Mouse (Mus musculus) midbrain, embryonic 14.5 days (tissue): ENCODE measurements at regions not wholly inside any gene's neighbourhood (a gene's known extent, or its start where the extent isn't known, plus 50 kb on each side); places are given as distances from the start of the nearest gene placed in this dataset.
A peak's percentile ranks its signal among the peaks of the same experiment; 100 is the strongest.

ENCODE experiments used
- ATAC-seq: fragments of 200-750 bp; cut with Nextera tagmentation; 2 replicates; pipeline ENCODE4 v1.8.0; 2017; ENCODE audit warnings: moderate number of reproducible peaks, moderate library complexity; ENCODE audit not compliant: low FRiP score, low TSS enrichment
- DNase-seq: peaks from one replicate; pipeline ENCODE4 v3.0.0-alpha.2; 2015
- H3K27ac ChIP-seq: fragments of 300-500 bp; sonication (generic); replicated peaks from 2 replicates; pipeline ENCODE4 v1.5.1; 2014; ENCODE audit warnings: mild to moderate bottlenecking, low read depth, low read length, moderate library complexity
- H3K27me3 ChIP-seq: fragments of 300-500 bp; sonication (generic); 2 replicates; pipeline ENCODE4 v1.6.1; 2014; ENCODE audit warnings: low read length, control low read depth, mixed read lengths; ENCODE audit not compliant: control insufficient read depth, insufficient read depth
- H3K36me3 ChIP-seq: fragments of 300-500 bp; sonication (generic); 2 replicates; pipeline ENCODE4 v1.6.1; 2014; ENCODE audit warnings: low read length, control low read depth; ENCODE audit not compliant: control insufficient read depth, insufficient read depth
- H3K4me1 ChIP-seq: fragments of 300-500 bp; sonication (generic); 2 replicates; pipeline ENCODE4 v1.6.1; 2014; ENCODE audit warnings: mild to moderate bottlenecking, antibody characterized with exemption, low read length, control low read depth; ENCODE audit not compliant: control insufficient read depth, insufficient read depth
- H3K4me2 ChIP-seq: fragments of 300-500 bp; sonication (generic); 2 replicates; pipeline ENCODE4 v1.6.1; 2014; ENCODE audit warnings: mild to moderate bottlenecking, low read length, moderate library complexity
- H3K4me3 ChIP-seq: fragments of 300-500 bp; sonication (generic); replicated peaks from 2 replicates; pipeline ENCODE4 v1.5.1; 2014; ENCODE audit warnings: low read depth, low read length
- H3K9ac ChIP-seq: fragments of 300-500 bp; sonication (generic); replicated peaks from 2 replicates; pipeline ENCODE4 v1.6.1; 2014; ENCODE audit warnings: mild to moderate bottlenecking, low read length, moderate library complexity
- H3K9me3 ChIP-seq: fragments of 300-500 bp; sonication (generic); 2 replicates; pipeline ENCODE4 v1.6.1; 2016; ENCODE audit warnings: low read length, control low read depth, mixed read lengths; ENCODE audit not compliant: control insufficient read depth
- WGBS: fragments of 180-500 bp; shearing (Covaris S2); extraction: QIAGEN DNeasy Blood & Tissue Kit; methylation state at CpG from one replicate; pipeline ENCODE4 v1.1.7; 2014; 5-methylcytosine and 5-hydroxymethylcytosine counted together

DNA sequence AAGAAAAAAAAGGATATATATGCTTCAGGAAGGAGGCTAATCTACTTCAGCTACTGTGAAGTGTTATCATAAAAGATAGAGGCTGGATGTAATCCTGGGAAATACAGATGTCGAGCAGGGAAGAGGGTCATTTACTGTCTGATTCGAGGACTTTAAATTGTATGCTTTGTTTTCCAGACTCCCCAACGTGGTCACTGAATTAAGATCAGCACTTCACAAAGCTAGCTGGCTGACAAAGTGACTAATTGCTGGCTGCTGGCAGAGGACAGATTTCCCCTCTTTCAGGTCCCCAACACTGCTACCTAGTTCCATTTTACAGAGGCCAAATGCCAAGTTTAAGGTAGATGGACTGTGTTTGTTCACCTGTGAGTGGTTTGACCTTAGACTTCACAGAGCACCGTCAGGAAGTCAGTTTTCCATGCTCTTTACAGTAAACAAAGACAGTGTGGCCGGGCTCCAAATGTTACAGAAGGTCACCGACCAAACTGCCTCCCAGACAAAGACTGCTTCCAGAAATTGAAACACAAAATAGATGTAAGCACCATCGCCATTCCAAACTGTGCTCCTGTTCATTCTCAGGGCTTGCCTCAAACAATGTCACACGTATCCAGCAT lies 167.2 kb downstream of the Gm11361 start:
- H3K9me3 ChIP-seq: no peaks in the 10 kb centered on the region
- H3K36me3 ChIP-seq: no peaks in the 10 kb centered on the region
- no peak overlapping the region for H3K27ac ChIP-seq
- no peak overlapping the region for H3K4me2 ChIP-seq
- no peaks in the 10 kb centered on the region for H3K27me3 ChIP-seq
- no peak overlapping the region for H3K4me3 ChIP-seq
- H3K9ac ChIP-seq: no peak overlapping the region
- ATAC-seq: no peak
- no peak for DNase-seq
- WGBS: 50% methylated on average over 8 of the region's 8 CpGs
- peaks cover 17% of the 10 kb centered on the region for H3K4me1 ChIP-seq

DNA sequence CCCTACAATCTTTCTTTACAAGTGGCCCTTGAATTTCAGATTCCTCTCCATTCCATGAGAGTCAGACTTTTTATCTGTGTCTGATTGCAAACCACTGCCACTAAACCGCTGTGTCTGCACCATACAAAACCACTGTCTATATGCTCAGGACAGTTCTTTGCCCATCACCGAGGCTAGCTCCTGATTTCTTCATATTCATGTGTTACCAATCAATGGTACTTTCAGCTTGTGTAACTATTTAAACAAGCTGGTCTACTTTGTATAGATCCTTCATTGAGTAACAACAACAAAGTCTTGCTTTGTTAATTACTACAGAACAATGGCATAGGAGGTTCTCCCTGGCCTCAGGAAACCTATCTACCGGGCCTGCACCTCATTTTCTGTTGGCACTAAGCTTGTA lies 164.0 kb downstream of the Gm11361 start:
- Histone ChIP-seq H3K27ac (peak overlapping the region; percentile 93; the same call in 1 of the 2 replicates), H3K27me3 (no peaks in the 10 kb centered on the region), H3K9me3 (no peaks in the 10 kb centered on the region), H3K4me3 (no peak overlapping the region), H3K9ac (no peak overlapping the region), H3K4me2 (no peak overlapping the region), H3K36me3 (no peaks in the 10 kb centered on the region), H3K4me1 (peaks cover 49% of the 10 kb centered on the region)
- ATAC-seq (no peak), DNase-seq (no peak)
- 86% methylated on average over 3 of the region's 3 CpGs for WGBS

DNA sequence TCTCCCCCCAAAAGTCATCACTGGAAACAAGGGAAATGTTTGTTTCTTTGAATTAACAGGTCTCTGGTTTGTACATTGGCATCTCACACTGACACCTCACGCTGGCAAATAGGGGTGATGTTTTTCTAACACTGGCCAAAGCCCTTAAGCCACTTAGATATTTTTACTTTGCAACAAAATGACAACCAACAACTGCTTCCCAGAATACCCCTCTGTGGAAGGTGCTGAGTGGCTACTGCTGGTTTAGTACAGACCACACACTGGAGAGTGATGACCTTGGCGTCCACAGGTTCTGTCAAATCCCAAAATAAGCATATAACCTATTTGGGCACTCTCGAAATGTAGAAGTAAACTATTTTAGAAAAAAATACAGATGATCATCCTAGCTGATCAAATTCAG lies 163.3 kb downstream of the Gm11361 start:
- DNase-seq (no peak), ATAC-seq (no peak)
- no peaks in the 10 kb centered on the region for H3K27me3 ChIP-seq
- peak overlapping the region; percentile 59 for H3K9ac ChIP-seq
- H3K4me1 ChIP-seq: peaks cover 52% of the 10 kb centered on the region
- peak overlapping the region; percentile 93 for H3K27ac ChIP-seq
- no peaks in the 10 kb centered on the region for H3K9me3 ChIP-seq
- H3K4me2 ChIP-seq: peak overlapping the region; percentile 57
- H3K36me3 ChIP-seq: no peaks in the 10 kb centered on the region
- 82% methylated on average over 3 of the region's 3 CpGs for WGBS
- peak overlapping the region; percentile 28; the same call in 1 of the 2 replicates for H3K4me3 ChIP-seq

DNA sequence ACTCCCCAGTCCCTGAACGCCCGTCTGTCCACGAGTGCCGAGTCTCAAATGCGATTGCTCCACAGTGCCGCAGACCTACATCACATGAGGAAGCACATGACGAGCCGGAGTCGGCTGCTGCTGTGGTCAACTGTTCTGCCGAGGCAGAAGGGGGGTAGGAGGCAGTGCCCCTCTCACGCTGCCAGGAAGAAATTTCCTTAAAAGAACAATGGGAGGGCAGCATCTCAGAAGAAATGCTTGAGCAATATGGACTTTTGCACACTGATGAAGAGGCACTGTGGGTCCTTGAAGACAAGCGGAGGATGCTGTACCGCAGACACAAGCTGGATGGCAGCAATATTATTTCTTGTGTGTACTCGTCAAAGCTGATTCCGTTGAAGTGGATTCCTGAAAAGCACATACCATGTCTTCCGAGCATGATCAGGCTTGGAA lies 162.6 kb downstream of the Gm11361 start:
- ATAC-seq (no peak; the same call in 1 of the 2 replicates), DNase-seq (peak; percentile 86)
- peaks cover 59% of the 10 kb centered on the region for H3K4me1 ChIP-seq
- H3K9ac ChIP-seq: peak overlapping the region; percentile 59
- H3K9me3 ChIP-seq: no peaks in the 10 kb centered on the region
- peak overlapping the region; percentile 93 for H3K27ac ChIP-seq
- H3K4me3 ChIP-seq: peak overlapping the region; percentile 28
- H3K27me3 ChIP-seq: no peaks in the 10 kb centered on the region
- WGBS: 27% methylated on average over 16 of the region's 16 CpGs
- peak overlapping the region; percentile 57 for H3K4me2 ChIP-seq
- no peaks in the 10 kb centered on the region for H3K36me3 ChIP-seq

DNA sequence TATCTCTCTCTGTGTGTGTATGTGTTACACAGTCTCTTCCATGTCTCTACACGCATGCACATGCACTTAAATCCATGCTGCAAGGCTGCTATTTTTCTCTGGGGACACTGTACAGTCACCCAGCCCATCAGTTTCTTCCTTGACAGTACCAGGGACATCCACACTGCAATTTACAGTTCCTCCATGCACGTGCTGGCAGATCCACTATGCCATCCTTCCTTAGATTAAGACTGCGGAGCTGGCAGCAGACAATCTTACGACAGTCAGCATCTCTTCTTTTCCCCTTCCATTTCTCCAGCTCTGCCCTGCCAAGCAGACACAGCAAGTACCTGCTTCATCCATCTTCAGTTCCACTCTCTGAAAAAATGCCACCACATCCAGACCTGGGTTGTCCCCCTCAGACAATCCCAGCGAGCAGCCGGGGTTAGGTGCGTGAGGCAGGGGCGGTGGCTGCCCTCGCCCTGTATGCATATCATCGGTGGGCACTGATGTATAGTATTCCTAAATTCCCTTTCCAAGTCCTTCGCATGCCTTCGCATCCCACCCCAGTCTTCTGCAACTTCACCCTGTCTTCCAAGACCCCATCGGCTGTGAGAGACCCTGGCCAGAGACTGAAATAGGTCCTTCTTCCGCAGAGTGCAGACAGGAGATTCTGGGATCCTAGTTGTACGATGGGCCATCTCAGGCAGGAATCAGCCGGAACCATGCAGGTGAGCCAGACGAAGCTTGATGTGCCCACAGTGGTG lies 161.8 kb downstream of the Gm11361 start:
- Histone ChIP-seq H3K36me3 (no peaks in the 10 kb centered on the region), H3K4me1 (peaks cover 64% of the 10 kb centered on the region), H3K9me3 (no peaks in the 10 kb centered on the region), H3K4me3 (peak overlapping the region; percentile 30), H3K4me2 (peak overlapping the region; percentile 57), H3K9ac (peak overlapping the region; percentile 59), H3K27ac (peak overlapping the region; percentile 93), H3K27me3 (no peaks in the 10 kb centered on the region)
- WGBS: 87% methylated on average over 17 of the region's 17 CpGs
- DNase-seq (no peak), ATAC-seq (no peak)

DNA sequence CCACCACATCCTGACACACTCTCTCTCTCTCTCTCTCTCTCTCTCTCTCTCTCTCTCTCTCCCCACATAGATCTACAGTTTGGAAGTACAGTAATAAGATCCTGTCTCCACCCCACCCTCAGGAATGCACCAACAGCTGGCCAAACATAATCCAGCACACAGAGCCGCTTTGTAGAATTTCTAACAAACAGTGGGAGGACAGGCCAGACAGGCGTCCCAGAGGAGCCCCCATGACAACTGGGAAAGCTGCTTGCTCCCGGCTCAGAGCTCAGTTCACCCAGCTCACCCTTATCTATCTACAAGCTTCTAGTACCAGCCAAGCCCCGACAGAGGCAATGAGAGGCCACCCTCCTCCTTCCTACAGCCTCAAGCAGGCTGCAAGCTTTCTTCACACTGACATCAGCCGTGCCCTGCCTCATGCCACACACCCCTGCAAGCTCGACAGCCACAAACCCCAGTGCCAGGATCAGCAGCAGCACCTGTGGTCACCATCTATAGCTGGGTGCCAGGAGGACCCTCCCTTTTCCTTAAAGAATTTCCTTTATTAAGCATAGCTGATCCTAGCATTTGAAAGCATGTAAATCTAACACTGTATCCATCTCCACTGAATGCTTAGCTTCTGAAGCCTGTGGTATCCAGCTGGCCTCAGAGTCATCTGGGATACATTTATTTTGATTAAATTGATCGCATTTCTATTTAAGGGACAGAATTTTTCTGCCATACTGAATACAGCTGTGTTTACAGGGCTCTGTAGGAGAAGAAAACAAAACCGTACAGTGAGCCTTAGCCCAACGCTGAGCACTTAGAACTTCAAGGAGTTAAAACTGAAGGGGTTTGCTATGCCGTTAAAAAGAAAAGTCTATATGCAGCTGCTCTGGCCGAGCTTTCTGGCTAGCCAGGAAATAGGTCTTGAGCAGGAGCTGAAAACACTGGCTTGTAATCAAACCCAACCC lies 160.9 kb downstream of the Gm11361 start:
- 15% methylated on average over 11 of the region's 11 CpGs for WGBS
- ATAC-seq: peak; percentile 31
- no peaks in the 10 kb centered on the region for H3K27me3 ChIP-seq

DNA sequence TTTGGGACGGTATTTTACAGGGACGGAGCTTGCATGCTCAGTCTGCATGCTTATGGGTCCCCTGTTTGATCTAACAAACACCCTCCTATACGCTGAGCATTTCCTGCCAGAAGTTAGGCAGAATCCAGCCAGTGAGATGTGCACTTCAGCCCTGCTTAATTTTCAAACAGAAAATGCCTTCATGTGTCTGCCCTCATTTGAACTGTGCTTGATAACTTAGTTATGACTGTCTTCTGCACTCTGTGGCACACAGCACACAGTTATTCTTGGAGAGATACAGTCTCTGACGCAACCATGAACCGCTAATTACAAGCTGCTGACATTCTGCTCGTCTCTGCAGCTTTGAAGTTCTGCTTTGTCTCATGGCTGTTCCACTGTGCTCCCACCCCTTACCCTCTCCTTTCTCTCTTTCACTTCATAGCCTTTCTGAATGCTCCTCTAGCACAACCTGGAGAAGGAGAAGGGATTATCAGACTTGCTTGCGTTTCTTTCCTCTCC lies 160.2 kb downstream of the Gm11361 start:
- no peaks in the 10 kb centered on the region for H3K9me3 ChIP-seq
- H3K9ac ChIP-seq: peak overlapping the region; percentile 59
- H3K36me3 ChIP-seq: no peaks in the 10 kb centered on the region
- H3K4me1 ChIP-seq: peaks cover 64% of the 10 kb centered on the region
- ATAC-seq (peak; percentile 41), DNase-seq (peak; percentile 72)
- peak overlapping the region; percentile 93 for H3K27ac ChIP-seq
- H3K4me3 ChIP-seq: peak overlapping the region; percentile 30
- H3K4me2 ChIP-seq: peak overlapping the region; percentile 57
- no peaks in the 10 kb centered on the region for H3K27me3 ChIP-seq
- 2% methylated on average over 7 of the region's 7 CpGs for whole genome bisulfite sequencing

More for the DNA sequence above, 160.9 kb downstream of the Gm11361 start:
- Histone ChIP-seq H3K4me1 (peaks cover 64% of the 10 kb centered on the region), H3K36me3 (no peaks in the 10 kb centered on the region), H3K4me2 (peak overlapping the region; percentile 57), H3K27ac (peak overlapping the region; percentile 93), H3K9ac (peak overlapping the region; percentile 59), H3K4me3 (peak overlapping the region; percentile 30), H3K9me3 (no peaks in the 10 kb centered on the region)
- peak; percentile 74 for DNase-seq

DNA sequence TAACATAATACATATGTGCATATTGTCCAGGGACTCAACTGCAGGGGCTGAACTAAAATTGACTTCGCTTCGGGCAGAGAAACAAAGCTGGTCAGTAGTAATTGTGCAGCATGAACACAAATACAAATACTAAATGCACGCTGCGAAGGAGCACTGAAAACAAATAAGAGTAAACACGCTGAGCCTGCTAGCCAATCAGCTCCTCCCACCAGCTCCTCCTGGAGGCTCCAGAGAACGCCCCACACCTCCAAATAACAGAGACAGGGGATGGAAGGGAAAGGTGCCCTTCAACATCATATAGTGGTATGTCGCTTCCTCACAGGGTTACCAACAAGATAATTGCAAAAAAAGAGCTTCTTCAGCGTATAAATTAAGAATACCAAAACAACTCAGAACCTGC lies 159.6 kb downstream of the Gm11361 start:
- WGBS: 12% methylated on average over 8 of the region's 8 CpGs
- peak; percentile 44 for ATAC-seq

More for the DNA sequence above, 159.6 kb downstream of the Gm11361 start:
- no peaks in the 10 kb centered on the region for H3K27me3 ChIP-seq
- H3K27ac ChIP-seq: peak overlapping the region; percentile 93
- H3K9ac ChIP-seq: peak overlapping the region; percentile 59
- no peaks in the 10 kb centered on the region for H3K9me3 ChIP-seq
- peak overlapping the region; percentile 57 for H3K4me2 ChIP-seq
- H3K4me1 ChIP-seq: peaks cover 64% of the 10 kb centered on the region
- DNase-seq: peak; percentile 77
- peak overlapping the region; percentile 30 for H3K4me3 ChIP-seq
- no peaks in the 10 kb centered on the region for H3K36me3 ChIP-seq
